ENCODE assay signal across 8 mouse cellular contexts in genomic region chr8:126667721-126668656, GRCm38 (mm10).
DNase-seq lines count a peak whose midpoint lies in the region; ATAC-seq and TF ChIP-seq lines count a peak whose summit lies in the region.

No protein-coding gene starts in this region.

- H3K9ac ChIP-seq in hindbrain, embryonic 16.5 days (ENCODE audit: low read depth, low read length) = 0 out of 2 replicates have a peak overlapping the region, but pooled peaks have one; percentile 37
- H3K9ac ChIP-seq in stomach, embryonic 15.5 days = no peak overlapping the region

- WGBS in hindbrain, embryonic 16.5 days = 28% methylated on average over 16 of the region's 16 CpGs
- 50% methylated on average over 16 of the region's 16 CpGs for WGBS in stomach, embryonic 15.5 days

- no peak for TF ChIP-seq CTCF in left cerebral cortex, adult 2 months (IDR thresholded peaks at IDR 0.05)

- no peaks in the 10 kb centered on the region for H3K9me3 ChIP-seq in hindbrain, embryonic 16.5 days (ENCODE audit: control insufficient read depth, low read length)
- H3K9me3 ChIP-seq in stomach, embryonic 15.5 days = no peaks in the 10 kb centered on the region

- intact Hi-C loops in gastrocnemius, postnatal 14 days (cut with DNase I; ENCODE audit: low total_unique reads) = loop anchor here (10.0 kb wide), 1 partner anchor 53 kb away; no protein-coding TSS in a partner anchor
- intact Hi-C loops in left cerebral cortex, adult 2 months (cut with DNase I) = loop anchor here (2.0 kb wide), 4 partner anchors 83 to 169 kb away; no protein-coding TSS in a partner anchor

- no peaks in the 10 kb centered on the region for H3K27me3 ChIP-seq in hindbrain, embryonic 16.5 days (replicated peaks; ENCODE audit: control insufficient read depth, insufficient read depth, low read length)
- H3K27me3 ChIP-seq in stomach, embryonic 15.5 days (replicated peaks) = no peaks in the 10 kb centered on the region

- H3K4me1 ChIP-seq in hindbrain, embryonic 16.5 days (ENCODE audit: control insufficient read depth, insufficient read depth, low read depth, low read length) = peaks cover 57% of the 10 kb centered on the region
- peaks cover 50% of the 10 kb centered on the region for H3K4me1 ChIP-seq in stomach, embryonic 15.5 days

- peak overlapping the region; percentile 95 for H3K27ac ChIP-seq in hindbrain, embryonic 16.5 days (ENCODE audit: low read depth, low read length)
- peak overlapping the region; percentile 94 for H3K27ac ChIP-seq in left cerebral cortex, adult 2 months
- H3K27ac ChIP-seq in stomach, embryonic 15.5 days = peak overlapping the region; percentile 97

- no peak overlapping the region for H3K4me2 ChIP-seq in hindbrain, embryonic 16.5 days (ENCODE audit: low read length)
- no peak overlapping the region for H3K4me2 ChIP-seq in stomach, embryonic 15.5 days

- no peaks in the 10 kb centered on the region for H3K36me3 ChIP-seq in hindbrain, embryonic 16.5 days (ENCODE audit: control insufficient read depth, insufficient read depth, low read length)
- H3K36me3 ChIP-seq in stomach, embryonic 15.5 days = no peaks in the 10 kb centered on the region

- no peak overlapping the region for H3K4me3 ChIP-seq in hindbrain, embryonic 16.5 days (ENCODE audit: low read length)
- no peak overlapping the region for H3K4me3 ChIP-seq in left cerebral cortex, adult 2 months
- H3K4me3 ChIP-seq in stomach, embryonic 15.5 days (replicated peaks) = no peak overlapping the region

- peak; percentile 71 for ATAC-seq in hindbrain, embryonic 16.5 days
- no peak for ATAC-seq in stomach, embryonic 15.5 days (ENCODE audit: insufficient read depth, low FRiP score, low read depth)
- ATAC-seq in activated CD4-positive, CD25-positive, alpha-beta regulatory T cell, adult 4 months = no peak

- DNase-seq in adrenal gland, adult 8-10 months = peak; percentile 91
- peak; percentile 65 to 69 for DNase-seq in cerebellum, postnatal 25 days
- peak; percentile 84 for DNase-seq in gastrocnemius, postnatal 14 days
- DNase-seq in left cerebral cortex, adult 2 months (ENCODE audit: extremely low spot score in 1 of 2, low spot score in 2 of 2) = peak; percentile 51 to 72
- peak; percentile 74 to 87 for DNase-seq in lung, postnatal 4 days
